Mouse (Mus musculus) embryo, embryonic 11.5 days (tissue): ENCODE data around the gene Slc2a9.
"Not testable (repeated sequence)": the region's sequence is repeated elsewhere in the genome, so short reads cannot be mapped to it uniquely, and the experiment has no call there.

Source experiments
- DNase-seq: peaks from one replicate; pipeline ENCODE4 v3.0.0-alpha.2; 2012; ENCODE audit warnings: low read depth, low spot score

The Slc2a9 gene

GRCm38 (mm10) chr5:38500043-38500442 lies 2.9 kb downstream of the Slc2a9 start:
- DNase-seq: no peak

DNA sequence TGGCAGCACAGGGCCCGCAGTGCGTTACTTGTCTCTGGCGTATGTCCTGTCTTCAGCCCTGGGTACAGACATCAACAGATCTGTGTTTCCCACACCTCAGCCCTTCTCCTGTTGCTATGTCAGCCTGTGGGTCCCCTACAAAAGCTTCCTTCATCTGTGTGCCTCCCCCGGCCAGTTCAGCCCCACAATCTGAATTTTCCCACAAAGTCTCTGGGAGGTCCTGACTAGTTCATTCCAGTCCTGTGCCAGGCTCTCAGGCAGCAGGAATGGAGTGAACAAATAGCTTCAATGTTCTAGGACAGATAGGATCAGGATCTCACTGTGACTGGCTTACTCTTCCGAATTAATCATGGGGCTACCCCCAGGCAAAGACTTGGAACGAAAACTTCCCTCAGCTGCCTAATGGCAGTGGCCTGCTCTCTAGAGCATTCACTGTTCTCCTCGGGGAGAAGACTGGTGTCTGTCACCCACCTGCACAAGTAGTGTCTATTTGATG lies 3.6 kb downstream of the Slc2a9 start:
- no peak for DNase-seq

GRCm38 (mm10) chr5:38498479-38498878 lies 4.5 kb downstream of the Slc2a9 start:
- no peak for DNase-seq

- no peak for DNase-seq
Observed at GRCm38 (mm10) chr5:38496491-38497057, 6.4 kb downstream of the Slc2a9 start.

- no peak for DNase-seq
Observed at GRCm38 (mm10) chr5:38493890-38494289, 9.1 kb downstream of the Slc2a9 start.

- no peak for DNase-seq
Observed at GRCm38 (mm10) chr5:38491763-38492162, 11.2 kb downstream of the Slc2a9 start.

GRCm38 (mm10) chr5:38489739-38490138 lies 13.2 kb downstream of the Slc2a9 start:
- DNase-seq: no peak

- no peak for DNase-seq
Observed at GRCm38 (mm10) chr5:38488673-38489615, 14.0 kb downstream of the Slc2a9 start.

DNA sequence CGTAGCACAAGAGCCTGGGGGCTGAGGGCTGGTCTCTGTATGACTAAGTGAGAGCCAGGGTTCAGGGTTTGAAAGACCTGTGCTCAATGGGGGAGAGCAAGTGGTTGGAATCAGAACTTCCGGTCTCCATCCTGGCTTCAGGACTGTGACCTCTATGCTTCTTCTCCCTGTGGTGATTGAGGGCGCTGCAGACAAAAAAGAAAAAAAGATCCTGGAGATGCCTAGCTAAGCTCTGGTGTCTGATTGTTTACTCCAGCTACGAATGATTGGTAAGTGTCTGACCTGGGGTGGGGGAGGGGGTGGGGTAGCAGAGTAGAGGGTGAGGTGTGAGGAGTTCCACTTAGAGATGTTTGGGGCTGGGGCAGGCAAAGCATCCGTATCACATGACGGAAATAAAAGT lies 14.9 kb downstream of the Slc2a9 start:
- no peak for DNase-seq

GRCm38 (mm10) chr5:38487247-38487646 lies 15.7 kb downstream of the Slc2a9 start:
- no peak for DNase-seq

DNA sequence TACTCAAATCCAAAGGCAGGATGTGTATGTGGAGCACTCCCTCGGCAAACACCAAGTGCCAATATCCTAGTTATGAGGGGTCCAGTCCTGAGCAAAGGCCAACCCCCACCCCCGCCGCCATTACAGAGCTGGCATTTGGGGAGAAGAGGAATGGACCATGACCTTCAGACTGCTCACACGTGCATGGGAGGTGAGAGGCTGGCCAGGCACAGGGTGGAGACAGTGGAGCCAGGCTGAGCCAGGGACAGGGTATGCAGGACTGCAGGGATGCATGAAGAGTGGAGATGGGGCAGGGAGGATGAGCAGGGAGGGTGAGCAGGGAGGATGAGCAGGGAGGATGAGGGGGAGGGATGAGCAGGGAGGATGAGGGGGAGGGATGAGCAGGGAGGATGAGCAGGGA lies 17.0 kb downstream of the Slc2a9 start:
- no peak for DNase-seq

GRCm38 (mm10) chr5:38483518-38484110 lies 19.3 kb downstream of the Slc2a9 start:
- no peak for DNase-seq

DNA sequence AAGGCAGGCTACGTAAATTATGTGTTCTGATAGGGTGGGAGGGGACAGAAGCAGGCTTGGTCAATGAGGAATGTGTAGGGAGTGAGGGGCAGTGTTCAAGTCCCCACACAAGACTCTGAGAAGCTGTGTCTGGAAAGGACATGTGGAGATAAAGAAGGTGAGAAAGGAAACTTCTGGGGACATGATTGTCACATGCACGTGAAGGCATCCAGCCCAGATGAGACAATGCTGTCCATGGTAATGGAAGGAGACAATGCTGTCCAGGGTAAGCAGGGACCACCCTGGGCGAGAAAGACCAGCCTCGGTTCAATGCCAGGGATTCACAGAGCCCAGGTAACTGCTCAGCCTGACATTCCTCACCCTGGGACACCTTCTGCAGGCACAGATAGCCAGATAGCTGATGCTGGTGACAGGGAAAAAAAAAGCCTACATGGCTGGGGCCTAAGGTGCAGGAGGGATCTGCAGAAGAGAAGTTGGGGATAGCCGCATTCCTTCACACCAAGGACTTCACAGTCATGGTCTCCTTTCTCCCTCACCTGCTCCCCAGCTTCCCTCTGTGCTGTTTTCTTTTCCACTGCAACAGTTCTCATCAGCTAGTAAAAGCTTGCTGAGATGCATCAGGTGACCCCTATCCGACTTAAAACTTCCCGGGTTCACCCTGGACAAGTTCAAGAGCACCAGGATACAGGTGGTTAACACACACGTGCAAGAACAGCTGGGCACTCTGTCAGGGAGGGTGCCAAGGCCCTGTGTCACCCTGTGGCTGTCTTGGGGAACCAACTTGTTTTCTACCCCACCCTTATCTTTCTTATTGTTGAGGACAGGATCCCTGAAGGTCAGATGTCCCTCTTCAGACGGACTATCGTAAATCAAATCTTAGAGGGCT lies 21.9 kb downstream of the Slc2a9 start:
- DNase-seq: no peak

DNA sequence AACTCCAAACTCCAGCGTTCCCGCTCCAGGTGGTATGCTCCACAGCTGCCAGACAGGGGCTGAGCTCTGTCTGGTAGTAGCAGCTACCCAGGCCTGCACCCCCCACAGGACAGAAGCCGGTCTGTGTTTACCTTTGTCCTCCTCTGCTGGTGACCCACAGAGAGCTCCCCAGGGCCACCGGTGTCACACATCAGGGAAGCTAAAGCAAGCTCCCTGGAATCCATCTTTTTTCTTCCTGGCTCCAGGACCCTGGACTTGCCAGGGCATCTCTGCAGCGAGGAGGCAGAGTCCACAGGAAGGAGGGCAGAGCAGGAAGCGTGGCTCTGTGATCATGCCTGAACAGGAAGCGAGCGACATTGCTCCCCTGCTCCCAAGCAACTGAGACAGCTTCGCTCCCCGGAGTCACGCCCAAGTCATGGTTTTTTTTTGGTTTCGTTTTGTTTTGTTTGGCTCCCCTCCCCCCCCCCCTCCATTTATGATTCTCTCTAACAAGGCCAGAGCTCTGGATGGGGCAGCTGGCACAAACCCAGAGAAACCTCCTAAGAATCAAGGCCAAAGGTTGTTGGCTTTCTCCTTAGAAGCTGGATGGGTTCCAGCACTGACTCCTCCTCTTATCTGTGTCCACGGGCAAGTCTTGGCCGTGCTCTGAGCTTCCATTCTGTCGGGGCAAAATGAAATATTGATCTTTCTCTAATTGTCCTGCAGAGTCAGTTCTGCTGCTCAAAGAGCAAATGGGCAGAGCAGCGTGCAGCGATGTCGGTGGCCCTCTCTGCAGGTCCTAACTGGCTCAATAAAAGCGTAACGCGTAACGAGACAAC lies 22.8 kb downstream of the Slc2a9 start:
- no peak for DNase-seq

- not testable (repeated sequence) for DNase-seq
Observed at GRCm38 (mm10) chr5:38479545-38479907, 23.4 kb downstream of the Slc2a9 start.

- DNase-seq: no peak
Observed at GRCm38 (mm10) chr5:38479027-38479426, 23.9 kb downstream of the Slc2a9 start.

- no peak for DNase-seq
Observed at GRCm38 (mm10) chr5:38477731-38478445, 25.1 kb downstream of the Slc2a9 start.

DNA sequence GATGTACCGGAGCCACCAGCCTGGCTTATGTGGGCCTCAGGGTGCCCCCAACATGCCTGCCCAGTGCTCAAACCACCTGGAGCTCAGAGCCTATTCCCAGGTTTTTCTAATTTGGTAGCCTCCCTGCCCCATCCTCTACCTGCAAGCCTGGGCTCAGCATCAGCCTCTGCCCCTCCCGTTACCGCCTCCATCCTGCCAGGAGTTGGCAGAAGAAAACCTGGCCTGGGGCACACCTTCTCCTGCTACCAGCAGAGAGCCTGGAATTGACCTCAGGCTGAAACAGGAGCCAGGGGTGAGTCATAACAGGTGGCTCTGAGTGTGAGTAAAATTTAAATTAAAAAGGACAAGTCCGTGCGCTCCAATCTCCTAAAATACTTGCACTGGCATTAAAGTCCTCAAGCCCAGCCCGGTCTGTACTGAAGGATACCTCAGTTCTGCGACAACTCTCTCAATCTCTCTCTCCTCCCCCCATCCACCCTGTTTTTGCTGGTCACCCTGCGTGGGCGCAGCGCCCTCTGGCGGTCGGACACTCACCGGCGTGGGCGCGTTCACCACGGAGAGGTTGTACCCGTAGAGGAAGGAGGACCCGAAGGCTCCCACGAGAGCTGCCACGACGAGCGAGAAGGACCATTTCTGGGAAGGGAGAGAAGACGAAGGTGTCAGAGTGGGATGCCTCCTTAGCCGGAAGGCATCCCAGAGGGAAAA lies 25.9 kb downstream of the Slc2a9 start:
- no peak for DNase-seq

- no peak for DNase-seq
Observed at GRCm38 (mm10) chr5:38470881-38471280, 32.1 kb downstream of the Slc2a9 start.
